Mouse (Mus musculus) CH12.LX (cell line): ENCODE results near the gene Sh3bgrl2. TPM values are rescaled to one million over a fixed set of nuclear protein-coding genes. Genes with fewer than 3 reads are reported as not detected.

Experiments
- DNase-seq: peaks from one replicate; pipeline ENCODE4 v3.0.0-alpha.2; 2013; ENCODE audit errors: extremely low read depth
- H3K27ac ChIP-seq: 2 replicates; pipeline ENCODE4 v1.5.1; 2012; ENCODE audit warnings: low read depth, mild to moderate bottlenecking, control low read depth, moderate library complexity; ENCODE audit not compliant: insufficient read depth
- H3K27me3 ChIP-seq: replicated peaks from 2 replicates; pipeline ENCODE3; 2012; ENCODE audit warnings: inconsistent platforms
- H3K36me3 ChIP-seq, 2 experiments: replicated peaks in 1 of 2; 2 replicates each; pipeline versions ENCODE3 to v1.6.1; 2012; ENCODE audit warnings: inconsistent platforms in 1 of 2, low read length in 1 of 2, mild to moderate bottlenecking in 1 of 2, mixed read lengths in 1 of 2, moderate library complexity in 1 of 2; ENCODE audit not compliant: control insufficient read depth in 1 of 2, insufficient read depth in 1 of 2
- H3K4me1 ChIP-seq, 2 experiments: 2 replicates each; pipeline ENCODE4 v1.6.1; 2012; ENCODE audit warnings: inconsistent platforms in 1 of 2, moderate library complexity in 1 of 2; ENCODE audit not compliant: insufficient read depth in 2 of 2, control insufficient read depth in 1 of 2
- H3K4me2 ChIP-seq: 2 replicates; pipeline ENCODE4 v1.6.1; 2012; ENCODE audit warnings: low read depth, mild to moderate bottlenecking, control low read depth; ENCODE audit not compliant: poor library complexity, insufficient read depth, severe bottlenecking
- H3K4me3 ChIP-seq, 3 experiments: fragments of 150-350 bp in 1 of 3; sonication (generic) in 1 of 3; replicated peaks in 1 of 3; 2 replicates each; pipeline versions ENCODE3 to v1.5.1; 2011 to 2012; ENCODE audit warnings: low read depth in 2 of 3, low read length in 2 of 3, mild to moderate bottlenecking in 2 of 3, moderate library complexity in 2 of 3, control low read depth in 1 of 3, improper control_type of control experiment in 1 of 3, inconsistent platforms in 1 of 3, mixed read lengths in 1 of 3; ENCODE audit not compliant: poor library complexity in 1 of 3
- H3K79me2 ChIP-seq: replicated peaks from 2 replicates; pipeline ENCODE4 v1.6.1; 2012; ENCODE audit warnings: mild to moderate bottlenecking, moderate library complexity; ENCODE audit not compliant: control insufficient read depth, poor library complexity, insufficient read depth, severe bottlenecking; ENCODE audit errors: extremely low read depth
- H3K9ac ChIP-seq: 2 replicates; pipeline ENCODE4 v1.6.1; 2012; ENCODE audit warnings: low read depth, mild to moderate bottlenecking, control low read depth, moderate library complexity; ENCODE audit not compliant: insufficient read depth
- H3K9me3 ChIP-seq: replicated peaks from 2 replicates; pipeline ENCODE3; 2012; ENCODE audit warnings: low read length, inconsistent platforms, mixed read lengths
- BHLHE40 ChIP-seq: IDR thresholded peaks from 2 replicates; pipeline ENCODE4 v1.6.1; 2011; ENCODE audit warnings: mild to moderate bottlenecking, low read depth, low read length, improper control_type of control experiment
- CHD1 ChIP-seq: IDR thresholded peaks from 2 replicates; pipeline ENCODE4 v1.6.1; 2012; ENCODE audit warnings: low read depth, low read length, improper control_type of control experiment, inconsistent platforms
- CHD2 ChIP-seq: IDR thresholded peaks from 2 replicates; pipeline ENCODE4 v1.6.1; 2011; ENCODE audit warnings: low read length, improper control_type of control experiment
- CTCF ChIP-seq, 2 experiments: IDR thresholded peaks in 1 of 2; conservative IDR thresholded peaks in 1 of 2; 2 replicates each; pipeline ENCODE4 v1.5.1; 2011 to 2012; ENCODE audit warnings: low read depth in 2 of 2, low read length in 2 of 2, improper control_type of control experiment in 1 of 2, inconsistent platforms in 1 of 2, mild to moderate bottlenecking in 1 of 2, moderate library complexity in 1 of 2
- EP300 ChIP-seq: IDR thresholded peaks from 2 replicates; pipeline ENCODE4 v1.6.1; 2011; ENCODE audit warnings: low read length, improper control_type of control experiment
- ETS1 ChIP-seq: conservative IDR thresholded peaks from 2 replicates; pipeline ENCODE4 v1.6.1; 2012; ENCODE audit warnings: low read depth, mild to moderate bottlenecking, inconsistent platforms, low read length, improper control_type of control experiment, moderate library complexity
- IRF4 ChIP-seq: IDR thresholded peaks from 2 replicates; pipeline ENCODE4 v1.6.1; 2014; ENCODE audit warnings: low read depth, mild to moderate bottlenecking, inconsistent platforms, low read length, improper control_type of control experiment
- JUND ChIP-seq: conservative IDR thresholded peaks from 2 replicates; pipeline ENCODE4 v1.6.1; 2011; ENCODE audit warnings: low read depth, low read length, improper control_type of control experiment
- KAT2A ChIP-seq: IDR thresholded peaks from 2 replicates; pipeline ENCODE4 v1.6.1; 2012; ENCODE audit warnings: low read length, improper control_type of control experiment, inconsistent platforms; ENCODE audit not compliant: insufficient replicate concordance
- MAX ChIP-seq: IDR thresholded peaks from 2 replicates; pipeline ENCODE4 v1.6.1; 2011; ENCODE audit warnings: low read length, improper control_type of control experiment
- MAZ ChIP-seq: IDR thresholded peaks from 2 replicates; pipeline ENCODE4 v1.6.1; 2012; ENCODE audit warnings: low read depth, mild to moderate bottlenecking, inconsistent platforms, low read length, improper control_type of control experiment, moderate library complexity
- MEF2A ChIP-seq: IDR thresholded peaks from 2 replicates; pipeline ENCODE4 v1.6.1; 2014; ENCODE audit warnings: low read depth, mild to moderate bottlenecking, inconsistent platforms, low read length, improper control_type of control experiment, borderline replicate concordance
- MXI1 ChIP-seq: IDR thresholded peaks from 2 replicates; pipeline ENCODE4 v1.6.1; 2011; ENCODE audit warnings: mild to moderate bottlenecking, low read depth, low read length, improper control_type of control experiment
- NELFE ChIP-seq: IDR thresholded peaks from 2 replicates; pipeline ENCODE4 v1.6.1; 2011; ENCODE audit warnings: low read depth, low read length, improper control_type of control experiment
- POLR2A ChIP-seq: IDR thresholded peaks from 2 replicates; pipeline ENCODE4 v1.6.1; 2011; ENCODE audit warnings: low read depth, mild to moderate bottlenecking, improper control_type of control experiment, low read length
- RAD21 ChIP-seq: IDR thresholded peaks from 2 replicates; pipeline ENCODE4 v1.6.1; 2011; ENCODE audit warnings: low read depth, mild to moderate bottlenecking, low read length, improper control_type of control experiment, moderate library complexity
- SMC3 ChIP-seq: IDR thresholded peaks from 2 replicates; pipeline ENCODE4 v1.6.1; 2011; ENCODE audit warnings: low read depth, low read length, improper control_type of control experiment
- TBP ChIP-seq: conservative IDR thresholded peaks from 2 replicates; pipeline ENCODE4 v1.6.1; 2011; ENCODE audit warnings: low read depth, low read length, improper control_type of control experiment
- USF1 ChIP-seq: IDR thresholded peaks from 2 replicates; pipeline ENCODE4 v1.6.1; 2014; ENCODE audit warnings: low read depth, mild to moderate bottlenecking, inconsistent platforms, low read length, improper control_type of control experiment
- USF2 ChIP-seq: conservative IDR thresholded peaks from 2 replicates; pipeline ENCODE4 v1.6.1; 2011; ENCODE audit warnings: low read depth, low read length, improper control_type of control experiment
- dilution Hi-C: fragments of 300-500 bp; cut with MboI; formaldehyde crosslinking; loops from 2 replicates; pipeline ENCODE4 v1.14.3; 2020; ENCODE audit warnings: low sequenced_read_pairs; ENCODE audit not compliant: extremely low pct_unique_long_range_greater_than_20kb, extremely low pct_ligation_motif_present
- in situ Hi-C: fragments of 300-500 bp; cut with MboI; formaldehyde crosslinking; loops from 3 replicates; pipeline ENCODE4 v1.14.3; 2019; ENCODE audit warnings: low sequenced_read_pairs, low pct_ligation_motif_present, low pct_unique_long_range_greater_than_20kb, mixed read lengths
- polyA plus RNA-seq: library from polyadenylated mRNA; unstranded; fragments of >175 nt; gene quantifications from 2 replicates; pipeline ENCODE4 v1.2.1, GENCODE M21; 2012; ENCODE audit warnings: low read depth; ENCODE audit not compliant: insufficient read length
- total RNA-seq, 2 experiments: library from RNA; depleted of rRNA; stranded (reverse); fragments of 300-350 nt in 1 of 2; fragments of >200 nt in 1 of 2; gene quantifications; 2 replicates each; pipeline ENCODE4 v1.2.3; 2012 to 2014

The Sh3bgrl2 gene
- total and polyA plus RNA-seq, 3 experiments, result 0.04 to 0.27 (median 0.11) TPM

DNA sequence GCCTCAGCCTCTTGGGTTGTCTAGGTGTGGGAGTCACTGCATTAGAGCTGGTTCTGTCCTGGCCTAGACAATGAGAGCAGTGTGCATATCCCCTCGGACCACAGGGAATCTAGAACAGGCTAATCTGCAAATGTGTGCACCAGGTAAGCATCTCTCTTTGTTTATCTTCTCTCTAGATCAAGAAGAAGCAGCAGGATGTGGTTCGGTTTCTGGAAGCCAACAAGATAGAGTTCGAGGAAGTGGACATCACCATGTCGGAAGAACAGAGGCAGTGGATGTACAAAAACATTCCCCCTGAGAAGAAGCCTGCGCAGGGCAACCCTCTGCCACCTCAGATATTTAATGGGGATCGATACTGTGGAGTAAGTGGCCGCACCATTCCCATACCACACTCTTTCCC lies 29.1 kb downstream of the Sh3bgrl2 start:
- no peak overlapping the region for H3K27ac ChIP-seq

GRCm38 (mm10) chr9:83579049-83579448 lies 30.9 kb downstream of the Sh3bgrl2 start:
- Histone ChIP-seq H3K4me1 (peaks cover 3 to 25% of the 10 kb centered on the region in 2 experiments; a peak in 3 of 4 replicates), H3K27me3 (no peaks in the 10 kb centered on the region), H3K9me3 (no peaks in the 10 kb centered on the region), H3K27ac (no peak overlapping the region), H3K4me3 (no peak overlapping the region), H3K36me3 (no peaks in the 10 kb centered on the region), H3K4me2 (no peak overlapping the region), H3K79me2 (no peaks in the 10 kb centered on the region), H3K9ac (no peak overlapping the region)
- TF ChIP-seq USF2 (no peak), CHD1 (no peak), CTCF (conservative IDR thresholded peaks at IDR 0.05 in 1 of 2, IDR thresholded peaks at IDR 0.05 in 1 of 2; ENCODE audit: low read depth in 2 of 2, low read length in 2 of 2) (no peak), IRF4 (no peak), BHLHE40 (no peak), EP300 (no peak), CHD2 (no peak), SMC3 (no peak)
- DNase-seq, result no peak
- dilution Hi-C loops, result no loop called here
- in situ Hi-C loops, result loop anchor here (5.0 to 10.0 kb wide), 2 partner anchors 94 to 197 kb away; no protein-coding TSS in a partner anchor

More for the DNA sequence above, 29.1 kb downstream of the Sh3bgrl2 start:
- Histone ChIP-seq H3K4me2 (no peak overlapping the region), H3K4me1 (peaks cover 12 to 42% of the 10 kb centered on the region in 2 experiments), H3K4me3 (no peak overlapping the region), H3K79me2 (no peaks in the 10 kb centered on the region), H3K9me3 (no peaks in the 10 kb centered on the region), H3K36me3 (no peaks in the 10 kb centered on the region), H3K9ac (no peak overlapping the region), H3K27me3 (no peaks in the 10 kb centered on the region)
- TF ChIP-seq MAZ, result no peak
- no peak for TF ChIP-seq MXI1
- TF ChIP-seq TBP, result no peak
- no peak for TF ChIP-seq ETS1
- no peak for TF ChIP-seq BHLHE40
- TF ChIP-seq RAD21, result no peak
- no peak for TF ChIP-seq NELFE
- TF ChIP-seq MAX, result no peak
- no peak for TF ChIP-seq CHD2
- no peak for TF ChIP-seq KAT2A
- TF ChIP-seq JUND, result no peak
- TF ChIP-seq SMC3, result no peak
- no peak for TF ChIP-seq USF1
- TF ChIP-seq POLR2A, result no peak
- TF ChIP-seq MEF2A, result no peak
- dilution Hi-C loops, result no loop called here
- in situ Hi-C loops, result loop anchor here (5.0 to 10.0 kb wide), 2 partner anchors 92 to 195 kb away; no protein-coding TSS in a partner anchor
- no peak for DNase-seq
